Comparison of ENCODE assay signal across 18 mouse cellular contexts in the genomic region with DNA sequence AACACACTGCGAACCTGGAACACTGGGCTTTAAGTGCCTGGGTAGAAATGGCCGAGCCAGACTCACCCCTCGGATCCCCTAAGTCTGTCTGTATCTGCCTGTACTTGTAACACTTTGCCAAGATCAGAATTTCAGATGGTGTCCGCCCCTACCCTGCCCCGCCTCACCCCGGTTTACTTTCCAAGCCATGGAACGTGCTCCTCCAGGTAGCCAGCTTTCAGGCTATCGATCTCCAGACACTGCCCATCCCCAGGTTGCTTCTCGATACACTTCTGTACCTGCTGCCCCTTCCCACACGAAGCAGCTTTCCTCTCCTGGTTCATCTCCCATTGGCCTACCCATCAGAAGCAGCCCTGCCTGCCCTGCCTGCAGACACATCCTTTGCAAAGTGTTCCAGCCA. TPM values are rescaled to one million over a fixed set of nuclear protein-coding genes. Genes with fewer than 3 reads are reported as not detected.
DNase-seq lines count a peak whose midpoint lies in the region; ATAC-seq lines count a peak whose summit lies in the region.
"Had no signal": no experiment of that assay in that cellular context is flagged by ENCODE, and none has a peak within 500 bp of the region (broad histone marks: within the 10 kb centered on the region; RNA-seq: fewer than 3 reads in every experiment).

No protein-coding gene starts in this region.

- no peak overlapping the region for H3K27ac ChIP-seq in heart, embryonic 10.5 days
- no peak overlapping the region for H3K27ac ChIP-seq in heart, embryonic 11.5 days (ENCODE audit: low read depth, low read length)
- H3K27ac ChIP-seq in forebrain, embryonic 11.5 days (ENCODE audit: low read depth, low read length) = no peak overlapping the region
- peak overlapping the region; percentile 54; the same call in 1 of the 2 replicates for H3K27ac ChIP-seq in hindbrain, embryonic 15.5 days (replicated peaks)
- H3K27ac ChIP-seq in neural tube, embryonic 12.5 days = no peak overlapping the region
- H3K27ac ChIP-seq in embryonic facial prominence, embryonic 10.5 days (replicated peaks) = no peak overlapping the region
- H3K27ac ChIP-seq: embryonic facial prominence, embryonic 15.5 days; gastrocnemius, adult 2 months; midbrain, embryonic 12.5 days had no signal

- 73% methylated on average over 10 of the region's 10 CpGs for WGBS in heart, embryonic 10.5 days
- 80% methylated on average over 10 of the region's 10 CpGs for WGBS in heart, embryonic 11.5 days (ENCODE audit: insufficient replicate concordance)
- 83% methylated on average over 10 of the region's 10 CpGs for WGBS in forebrain, embryonic 11.5 days
- 77% methylated on average over 10 of the region's 10 CpGs for WGBS in hindbrain, embryonic 15.5 days
- 77% methylated on average over 10 of the region's 10 CpGs for WGBS in neural tube, embryonic 12.5 days
- 84% methylated on average over 10 of the region's 10 CpGs for WGBS in embryonic facial prominence, embryonic 10.5 days

- no peak overlapping the region for H3K4me3 ChIP-seq in heart, embryonic 10.5 days
- no peak overlapping the region for H3K4me3 ChIP-seq in heart, embryonic 11.5 days (ENCODE audit: low read depth, low read length)
- no peak overlapping the region for H3K4me3 ChIP-seq in forebrain, embryonic 11.5 days (ENCODE audit: low read depth, low read length)
- H3K4me3 ChIP-seq in hindbrain, embryonic 15.5 days = no peak overlapping the region
- no peak overlapping the region for H3K4me3 ChIP-seq in neural tube, embryonic 12.5 days
- H3K4me3 ChIP-seq in embryonic facial prominence, embryonic 10.5 days = no peak overlapping the region
- H3K4me3 ChIP-seq: embryonic facial prominence, embryonic 15.5 days; gastrocnemius, adult 2 months; midbrain, embryonic 12.5 days had no signal

- no peak overlapping the region for H3K9ac ChIP-seq in heart, embryonic 11.5 days (ENCODE audit: low read depth, low read length)
- H3K9ac ChIP-seq in forebrain, embryonic 11.5 days (ENCODE audit: low read length) = peak overlapping the region; percentile 43
- no peak overlapping the region for H3K9ac ChIP-seq in hindbrain, embryonic 15.5 days
- no peak overlapping the region for H3K9ac ChIP-seq in neural tube, embryonic 12.5 days
- H3K9ac ChIP-seq: embryonic facial prominence, embryonic 15.5 days; midbrain, embryonic 12.5 days had no signal

- no peak for ATAC-seq in heart, embryonic 11.5 days (replicated peaks; ENCODE audit: insufficient number of reproducible peaks, low FRiP score, low TSS enrichment)
- no peak for ATAC-seq in forebrain, embryonic 11.5 days (replicated peaks; ENCODE audit: low FRiP score)
- no peak for ATAC-seq in hindbrain, embryonic 15.5 days (ENCODE audit: low FRiP score, low read depth)
- ATAC-seq in neural tube, embryonic 12.5 days (ENCODE audit: low FRiP score, low read depth) = no peak

- no peaks in the 10 kb centered on the region for H3K36me3 ChIP-seq in heart, embryonic 10.5 days
- H3K36me3 ChIP-seq in heart, embryonic 11.5 days (ENCODE audit: control insufficient read depth, insufficient read depth, low read length) = no peaks in the 10 kb centered on the region
- H3K36me3 ChIP-seq in forebrain, embryonic 11.5 days (ENCODE audit: control insufficient read depth, insufficient read depth, low read length) = no peaks in the 10 kb centered on the region
- no peaks in the 10 kb centered on the region for H3K36me3 ChIP-seq in hindbrain, embryonic 15.5 days
- H3K36me3 ChIP-seq in neural tube, embryonic 12.5 days = no peaks in the 10 kb centered on the region
- no peaks in the 10 kb centered on the region for H3K36me3 ChIP-seq in embryonic facial prominence, embryonic 10.5 days (replicated peaks)
- H3K36me3 ChIP-seq: embryonic facial prominence, embryonic 15.5 days; midbrain, embryonic 12.5 days had no signal

- H3K4me2 ChIP-seq in heart, embryonic 11.5 days = no peak overlapping the region
- H3K4me2 ChIP-seq in forebrain, embryonic 11.5 days (ENCODE audit: low read depth, low read length, severe bottlenecking) = no peak overlapping the region
- H3K4me2 ChIP-seq in hindbrain, embryonic 15.5 days = peak overlapping the region; percentile 78
- H3K4me2 ChIP-seq in neural tube, embryonic 12.5 days (replicated peaks) = peak overlapping the region; percentile 17; the same call in 1 of the 2 replicates
- H3K4me2 ChIP-seq: embryonic facial prominence, embryonic 15.5 days; midbrain, embryonic 12.5 days had no signal

- H3K9me3 ChIP-seq in heart, embryonic 10.5 days = no peaks in the 10 kb centered on the region
- no peaks in the 10 kb centered on the region for H3K9me3 ChIP-seq in heart, embryonic 11.5 days (replicated peaks; ENCODE audit: control insufficient read depth, low read length)
- H3K9me3 ChIP-seq in forebrain, embryonic 11.5 days (ENCODE audit: control insufficient read depth, low read length) = no peaks in the 10 kb centered on the region
- no peaks in the 10 kb centered on the region for H3K9me3 ChIP-seq in hindbrain, embryonic 15.5 days
- no peaks in the 10 kb centered on the region for H3K9me3 ChIP-seq in neural tube, embryonic 12.5 days
- no peaks in the 10 kb centered on the region for H3K9me3 ChIP-seq in embryonic facial prominence, embryonic 10.5 days
- H3K9me3 ChIP-seq: embryonic facial prominence, embryonic 15.5 days; midbrain, embryonic 12.5 days had no signal

- peaks cover 34% of the 10 kb centered on the region for H3K4me1 ChIP-seq in heart, embryonic 10.5 days
- H3K4me1 ChIP-seq in heart, embryonic 11.5 days (ENCODE audit: control insufficient read depth, insufficient read depth, low read length) = peaks cover 3% of the 10 kb centered on the region; the same call in 1 of the 2 replicates
- H3K4me1 ChIP-seq in forebrain, embryonic 11.5 days (replicated peaks; ENCODE audit: control insufficient read depth, insufficient read depth, low read length) = peaks cover 16% of the 10 kb centered on the region; the same call in 1 of the 2 replicates
- peaks cover 60% of the 10 kb centered on the region for H3K4me1 ChIP-seq in hindbrain, embryonic 15.5 days (replicated peaks)
- H3K4me1 ChIP-seq in neural tube, embryonic 12.5 days = peaks cover 44% of the 10 kb centered on the region
- peaks cover 40% of the 10 kb centered on the region for H3K4me1 ChIP-seq in embryonic facial prominence, embryonic 10.5 days

- H3K27me3 ChIP-seq in heart, embryonic 10.5 days (ENCODE audit: insufficient read depth, poor library complexity, severe bottlenecking) = peaks cover 33% of the 10 kb centered on the region
- H3K27me3 ChIP-seq in heart, embryonic 11.5 days (ENCODE audit: control insufficient read depth, insufficient read depth, low read length) = peaks cover 6% of the 10 kb centered on the region; the same call in 1 of the 2 replicates
- no peaks in the 10 kb centered on the region for H3K27me3 ChIP-seq in forebrain, embryonic 11.5 days (ENCODE audit: control insufficient read depth, insufficient read depth, low read length)
- no peaks in the 10 kb centered on the region for H3K27me3 ChIP-seq in hindbrain, embryonic 15.5 days
- no peaks in the 10 kb centered on the region for H3K27me3 ChIP-seq in neural tube, embryonic 12.5 days (replicated peaks)
- peaks cover 55% of the 10 kb centered on the region for H3K27me3 ChIP-seq in embryonic facial prominence, embryonic 10.5 days (replicated peaks; ENCODE audit: low read depth, poor library complexity, severe bottlenecking)

- peak; percentile 66 for DNase-seq in heart, embryonic 10.5 days (ENCODE audit: low spot score)
- DNase-seq in forebrain, embryonic 11.5 days (ENCODE audit: low spot score) = peak; percentile 35
- DNase-seq in embryonic facial prominence, embryonic 10.5 days (ENCODE audit: low spot score) = no peak
- no peak for DNase-seq in urinary bladder, postnatal 25 days (ENCODE audit: low spot score)
- DNase-seq in right cerebral cortex, adult 2 months (ENCODE audit: low spot score in 2 of 2) = no peak
- DNase-seq: gastrocnemius, adult 2 months; kidney, adult 18-20 months; kidney, postnatal 14 days; lung, adult 18-20 months; spleen, adult 18-20 months; thymus, adult 2 months had no signal

RNA-seq across cellular contexts. Expression of a gene that starts 3.6 kb away (rescaled TPM):
- 0.05 TPM in 1 of 2 replicates, not detected in the other for polyA plus RNA-seq in heart, embryonic 10.5 days (2016; fragmentation: Nextera tagmentation; extraction: Ambion mirVana)
- polyA plus RNA-seq in heart, embryonic 11.5 days (2014; fragmentation: Nextera tagmentation; extraction: Ambion mirVana) = 0.04 and 0.13 TPM in 2 replicates
- 5.5 TPM in 2 replicates for polyA plus RNA-seq in forebrain, embryonic 11.5 days (2014; fragmentation: Nextera tagmentation; extraction: Ambion mirVana)
- 4.1 and 4.7 TPM in 2 replicates for polyA plus RNA-seq in hindbrain, embryonic 15.5 days (2015; fragmentation: Nextera tagmentation; extraction: Ambion mirVana)
- 2.8 and 3.7 TPM in 2 replicates for polyA plus RNA-seq in neural tube, embryonic 12.5 days (2016; fragmentation: Nextera tagmentation; extraction: Ambion mirVana)
- 0.06 and 0.15 TPM in 2 replicates for polyA plus RNA-seq in embryonic facial prominence, embryonic 10.5 days (2016; fragmentation: Nextera tagmentation; extraction: Ambion mirVana)
- polyA plus RNA-seq: heart, embryonic 16.5 days; liver, adult 2 months had no signal

Comparison
In these comparisons a context has a peak if more than half of its experiments do, and no peak if none do; other contexts are left out.
1. DNase-seq: peak in heart, embryonic 10.5 days (single experiment) and forebrain, embryonic 11.5 days (single experiment); none in embryonic facial prominence, embryonic 10.5 days (single experiment), urinary bladder, postnatal 25 days (single experiment) and right cerebral cortex, adult 2 months (0 of 2).
2. H3K4me2 ChIP-seq: peak in hindbrain, embryonic 15.5 days (single experiment) and neural tube, embryonic 12.5 days (single experiment); none in heart, embryonic 11.5 days (single experiment) and forebrain, embryonic 11.5 days (single experiment).